Mouse (Mus musculus) E14TG2a.4 (cell line): ENCODE results near the gene Serpina10.

Source experiments
- CTCF ChIP-seq: conservative IDR thresholded peaks from 2 replicates; pipeline ENCODE4 v1.5.1; 2014; ENCODE audit warnings: low read length
- NANOG ChIP-seq: IDR thresholded peaks from 2 replicates; pipeline ENCODE4 v1.6.1; 2014; ENCODE audit warnings: borderline replicate concordance, low read length, mixed read lengths
- POU5F1 ChIP-seq: IDR thresholded peaks from 2 replicates; pipeline ENCODE4 v1.6.1; 2014; ENCODE audit warnings: low read length, borderline replicate concordance

GRCm38 (mm10) chr12:103634430-103634829 lies 3.2 kb upstream of the Serpina10 start:
- TF ChIP-seq CTCF (no peak), NANOG (no peak), POU5F1 (no peak)
